Mouse (Mus musculus): Measurements from ENCODE around the gene Scml4. TPM values are rescaled to one million over a fixed set of nuclear protein-coding genes. Genes with fewer than 3 reads are reported as not detected.

The Scml4 gene
- polyA plus RNA-seq (2014; fragmentation: Nextera tagmentation; extraction: Ambion mirVana): 0.83 and 1.4 TPM in 2 replicates

DNA sequence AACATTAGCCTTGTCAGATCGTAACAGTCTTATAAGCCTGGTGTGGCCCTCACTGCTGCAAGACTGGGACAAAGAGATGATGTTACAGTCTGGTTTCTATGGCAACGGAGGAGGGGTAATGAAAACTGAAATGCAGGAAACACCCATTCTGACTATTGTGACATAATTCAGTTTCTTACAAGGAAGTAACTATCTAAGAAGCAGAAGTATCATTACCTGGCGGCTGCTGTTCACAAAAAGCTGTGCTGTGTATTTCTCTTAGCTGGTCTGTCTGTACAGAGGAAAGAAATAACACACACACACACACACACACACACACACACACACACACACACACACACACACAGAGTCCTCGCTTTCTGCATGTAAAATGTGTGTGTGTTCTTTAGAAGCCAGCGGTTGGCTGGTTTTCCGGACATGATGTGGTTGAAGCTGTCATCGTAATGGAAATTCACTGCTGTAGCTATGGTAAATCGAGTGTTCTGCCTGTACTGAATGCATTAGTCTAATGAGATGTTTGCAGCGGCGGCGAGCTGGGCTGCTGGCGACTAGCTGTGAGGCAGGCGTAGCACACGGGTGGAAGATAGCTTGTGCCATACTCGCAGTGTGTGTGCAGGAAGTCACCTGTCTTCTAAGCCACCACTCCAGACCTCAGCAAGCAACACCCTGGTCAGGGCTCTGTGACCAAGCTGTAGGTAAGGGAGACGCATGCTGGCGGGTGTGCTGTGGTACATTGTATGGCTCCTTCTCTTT lies at the start of gene Scml4:
Gene Scml4 (plus strand): TSS at position 212 of the 753 bp plus-strand sequence.
- WGBS: 45% methylated on average over 17 of the region's 17 CpGs
- peaks cover 17% of the 10 kb centered on the region for H3K4me1 ChIP-seq (replicated peaks; ENCODE audit: control insufficient read depth, insufficient read depth, low read length)
- H3K9ac ChIP-seq (ENCODE audit: low read length): no peak within 1 kb of the TSS
- DNase-seq (ENCODE audit: low spot score) (peak; percentile 61), ATAC-seq (replicated peaks; ENCODE audit: low FRiP score) (peak; percentile 51)
- no peak within 1 kb of the TSS for H3K4me3 ChIP-seq (ENCODE audit: low read depth, low read length)
- peak within 1 kb of the TSS; percentile 26; the same call in 1 of the 2 replicates for H3K4me2 ChIP-seq (ENCODE audit: low read depth, low read length, severe bottlenecking)
- peaks cover 10% of the 10 kb centered on the region for H3K27me3 ChIP-seq (ENCODE audit: control insufficient read depth, insufficient read depth, low read length)
- no peaks in the 10 kb centered on the region for H3K9me3 ChIP-seq (ENCODE audit: control insufficient read depth, low read length)
- H3K36me3 ChIP-seq (ENCODE audit: control insufficient read depth, insufficient read depth, low read length): no peaks in the 10 kb centered on the region
- H3K27ac ChIP-seq (ENCODE audit: low read depth, low read length): 0 out of 2 replicates have a peak within 1 kb of the TSS, but pooled peaks have one; percentile 2

DNA sequence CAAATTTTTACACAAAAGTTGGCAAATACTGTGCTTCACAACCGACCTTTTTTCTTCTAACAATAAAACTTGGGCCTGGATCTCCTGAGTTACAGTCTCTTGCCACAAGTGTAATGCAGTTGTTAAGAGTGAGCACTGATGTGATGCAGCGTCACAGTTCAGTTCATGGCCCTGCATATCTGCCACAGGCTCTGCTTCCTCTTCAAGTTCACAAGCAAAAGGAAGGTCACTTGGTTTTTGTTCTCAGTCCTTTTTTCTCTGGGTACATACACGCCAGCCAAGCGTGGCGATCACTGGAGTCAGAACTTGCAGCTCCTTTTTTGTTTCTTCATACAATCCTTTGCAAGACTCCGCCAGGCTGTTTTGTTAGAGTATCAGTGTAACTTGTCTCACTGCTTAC lies 34.2 kb upstream of the Scml4 start:
- ATAC-seq (replicated peaks; ENCODE audit: low FRiP score): no peak

GRCm38 (mm10) chr10:42827155-42827554 lies 33.0 kb upstream of the Scml4 start:
- H3K4me2 ChIP-seq (ENCODE audit: low read depth, low read length, severe bottlenecking): no peak overlapping the region
- H3K27ac ChIP-seq (ENCODE audit: low read depth, low read length): no peak overlapping the region
- no peak for ATAC-seq (replicated peaks; ENCODE audit: low FRiP score)
- DNase-seq (ENCODE audit: low spot score): no peak
- H3K9ac ChIP-seq (ENCODE audit: low read length): no peak overlapping the region
- no peaks in the 10 kb centered on the region for H3K9me3 ChIP-seq (ENCODE audit: control insufficient read depth, low read length)
- no peaks in the 10 kb centered on the region for H3K27me3 ChIP-seq (ENCODE audit: control insufficient read depth, insufficient read depth, low read length)
- H3K4me3 ChIP-seq (ENCODE audit: low read depth, low read length): no peak overlapping the region
- 0 out of 2 replicates have a peak, but pooled peaks cover 2% of the 10 kb centered on the region for H3K4me1 ChIP-seq (replicated peaks; ENCODE audit: control insufficient read depth, insufficient read depth, low read length)
- H3K36me3 ChIP-seq (ENCODE audit: control insufficient read depth, insufficient read depth, low read length): peaks cover 5% of the 10 kb centered on the region; the same call in 1 of the 2 replicates
- WGBS: 91% methylated on average over 5 of the region's 5 CpGs

More for the DNA sequence above, 34.2 kb upstream of the Scml4 start:
- Histone ChIP-seq H3K9me3 (ENCODE audit: control insufficient read depth, low read length) (no peaks in the 10 kb centered on the region), H3K4me1 (replicated peaks; ENCODE audit: control insufficient read depth, insufficient read depth, low read length) (no peaks in the 10 kb centered on the region), H3K4me3 (ENCODE audit: low read depth, low read length) (no peak overlapping the region), H3K9ac (ENCODE audit: low read length) (no peak overlapping the region), H3K27me3 (ENCODE audit: control insufficient read depth, insufficient read depth, low read length) (no peaks in the 10 kb centered on the region), H3K27ac (ENCODE audit: low read depth, low read length) (no peak overlapping the region), H3K36me3 (ENCODE audit: control insufficient read depth, insufficient read depth, low read length) (peaks cover 5% of the 10 kb centered on the region; the same call in 1 of the 2 replicates), H3K4me2 (ENCODE audit: low read depth, low read length, severe bottlenecking) (no peak overlapping the region)
- DNase-seq (ENCODE audit: low spot score): no peak
- WGBS: 64% methylated on average over 6 of the region's 6 CpGs

DNA sequence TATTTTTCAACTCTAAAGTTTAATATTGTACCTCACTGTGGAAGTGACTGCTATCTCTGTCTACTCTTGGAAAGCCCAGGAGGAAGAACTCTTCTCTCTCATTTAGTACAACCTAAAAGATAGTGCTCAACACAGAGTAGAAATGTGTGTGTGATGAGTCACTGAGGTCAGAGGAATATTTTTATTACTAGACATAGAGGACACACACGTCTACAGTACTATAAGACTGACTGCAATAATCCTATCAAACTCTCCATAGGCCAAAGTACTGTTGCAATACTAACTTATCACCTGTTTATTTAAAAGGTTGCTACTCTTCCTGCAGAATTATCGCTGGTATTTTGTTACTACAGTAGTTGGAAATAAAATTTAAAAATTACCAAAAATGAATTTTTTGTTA lies 30.2 kb upstream of the Scml4 start:
- H3K36me3 ChIP-seq (ENCODE audit: control insufficient read depth, insufficient read depth, low read length): peaks cover 5% of the 10 kb centered on the region; the same call in 1 of the 2 replicates

DNA sequence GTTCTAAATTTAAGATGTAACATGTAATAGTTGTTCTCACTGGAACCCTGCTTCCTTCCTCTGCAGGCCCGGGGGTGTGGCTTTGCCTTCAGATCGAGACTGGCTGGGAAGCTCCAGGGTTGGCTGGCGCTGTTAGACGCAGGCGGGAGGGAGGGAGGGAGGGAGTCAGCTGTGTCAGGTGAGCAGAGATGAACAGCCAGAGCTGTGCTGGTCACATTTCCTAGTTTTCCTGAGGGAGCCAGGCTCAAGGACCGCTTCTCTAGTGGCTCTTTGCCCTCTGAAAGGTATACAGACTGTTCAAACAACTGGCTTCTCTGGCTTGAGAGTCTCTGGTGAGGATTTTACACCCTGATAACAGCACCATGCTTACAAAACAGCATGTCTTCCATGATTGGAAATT lies 29.8 kb upstream of the Scml4 start:
- Histone ChIP-seq H3K36me3 (ENCODE audit: control insufficient read depth, insufficient read depth, low read length) (peaks cover 5% of the 10 kb centered on the region; the same call in 1 of the 2 replicates), H3K4me3 (ENCODE audit: low read depth, low read length) (no peak overlapping the region), H3K27me3 (ENCODE audit: control insufficient read depth, insufficient read depth, low read length) (no peaks in the 10 kb centered on the region), H3K27ac (ENCODE audit: low read depth, low read length) (no peak overlapping the region), H3K4me1 (replicated peaks; ENCODE audit: control insufficient read depth, insufficient read depth, low read length) (peaks cover 18% of the 10 kb centered on the region), H3K9me3 (ENCODE audit: control insufficient read depth, low read length) (no peaks in the 10 kb centered on the region), H3K9ac (ENCODE audit: low read length) (no peak overlapping the region), H3K4me2 (ENCODE audit: low read depth, low read length, severe bottlenecking) (no peak overlapping the region)
- 75% methylated on average over 6 of the region's 6 CpGs for WGBS
- no peak for ATAC-seq (replicated peaks; ENCODE audit: low FRiP score)
- no peak for DNase-seq (ENCODE audit: low spot score)

More for the DNA sequence above, 30.2 kb upstream of the Scml4 start:
- DNase-seq (ENCODE audit: low spot score) (no peak), ATAC-seq (replicated peaks; ENCODE audit: low FRiP score) (no peak)
- WGBS: 86% methylated on average over 2 of the region's 2 CpGs
- no peaks in the 10 kb centered on the region for H3K9me3 ChIP-seq (ENCODE audit: control insufficient read depth, low read length)
- no peaks in the 10 kb centered on the region for H3K27me3 ChIP-seq (ENCODE audit: control insufficient read depth, insufficient read depth, low read length)
- H3K9ac ChIP-seq (ENCODE audit: low read length): no peak overlapping the region
- H3K4me2 ChIP-seq (ENCODE audit: low read depth, low read length, severe bottlenecking): no peak overlapping the region
- H3K4me3 ChIP-seq (ENCODE audit: low read depth, low read length): no peak overlapping the region
- no peak overlapping the region for H3K27ac ChIP-seq (ENCODE audit: low read depth, low read length)
- peaks cover 15% of the 10 kb centered on the region; the same call in 1 of the 2 replicates for H3K4me1 ChIP-seq (replicated peaks; ENCODE audit: control insufficient read depth, insufficient read depth, low read length)

DNA sequence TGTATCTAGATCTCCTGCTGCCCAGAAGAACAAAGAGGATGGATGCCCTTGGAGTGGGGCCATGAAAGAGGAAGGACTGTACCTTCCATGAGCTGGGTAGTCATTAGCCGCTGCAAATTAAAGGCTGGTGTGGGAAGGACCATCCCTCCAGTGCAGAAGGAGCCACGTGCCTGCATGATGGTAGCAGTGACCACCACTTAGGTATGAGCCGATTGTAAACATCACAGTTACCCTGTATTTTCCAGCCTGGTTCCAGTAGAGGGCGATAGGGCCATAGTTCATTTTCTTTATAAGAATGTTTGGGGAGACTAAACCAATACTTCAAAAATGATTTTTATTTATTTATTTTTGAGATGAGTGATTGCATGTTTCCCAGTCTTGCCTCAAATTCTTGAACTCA lies 27.5 kb upstream of the Scml4 start:
- no peak overlapping the region for H3K4me2 ChIP-seq (ENCODE audit: low read depth, low read length, severe bottlenecking)
- H3K27ac ChIP-seq (ENCODE audit: low read depth, low read length): no peak overlapping the region
- DNase-seq (ENCODE audit: low spot score) (no peak), ATAC-seq (replicated peaks; ENCODE audit: low FRiP score) (no peak)
- H3K27me3 ChIP-seq (ENCODE audit: control insufficient read depth, insufficient read depth, low read length): no peaks in the 10 kb centered on the region
- H3K9ac ChIP-seq (ENCODE audit: low read length): no peak overlapping the region
- H3K4me1 ChIP-seq (replicated peaks; ENCODE audit: control insufficient read depth, insufficient read depth, low read length): peaks cover 19% of the 10 kb centered on the region
- no peaks in the 10 kb centered on the region for H3K9me3 ChIP-seq (ENCODE audit: control insufficient read depth, low read length)
- WGBS: 45% methylated on average over 4 of the region's 4 CpGs
- H3K36me3 ChIP-seq (ENCODE audit: control insufficient read depth, insufficient read depth, low read length): peaks cover 5% of the 10 kb centered on the region; the same call in 1 of the 2 replicates
- H3K4me3 ChIP-seq (ENCODE audit: low read depth, low read length): no peak overlapping the region

DNA sequence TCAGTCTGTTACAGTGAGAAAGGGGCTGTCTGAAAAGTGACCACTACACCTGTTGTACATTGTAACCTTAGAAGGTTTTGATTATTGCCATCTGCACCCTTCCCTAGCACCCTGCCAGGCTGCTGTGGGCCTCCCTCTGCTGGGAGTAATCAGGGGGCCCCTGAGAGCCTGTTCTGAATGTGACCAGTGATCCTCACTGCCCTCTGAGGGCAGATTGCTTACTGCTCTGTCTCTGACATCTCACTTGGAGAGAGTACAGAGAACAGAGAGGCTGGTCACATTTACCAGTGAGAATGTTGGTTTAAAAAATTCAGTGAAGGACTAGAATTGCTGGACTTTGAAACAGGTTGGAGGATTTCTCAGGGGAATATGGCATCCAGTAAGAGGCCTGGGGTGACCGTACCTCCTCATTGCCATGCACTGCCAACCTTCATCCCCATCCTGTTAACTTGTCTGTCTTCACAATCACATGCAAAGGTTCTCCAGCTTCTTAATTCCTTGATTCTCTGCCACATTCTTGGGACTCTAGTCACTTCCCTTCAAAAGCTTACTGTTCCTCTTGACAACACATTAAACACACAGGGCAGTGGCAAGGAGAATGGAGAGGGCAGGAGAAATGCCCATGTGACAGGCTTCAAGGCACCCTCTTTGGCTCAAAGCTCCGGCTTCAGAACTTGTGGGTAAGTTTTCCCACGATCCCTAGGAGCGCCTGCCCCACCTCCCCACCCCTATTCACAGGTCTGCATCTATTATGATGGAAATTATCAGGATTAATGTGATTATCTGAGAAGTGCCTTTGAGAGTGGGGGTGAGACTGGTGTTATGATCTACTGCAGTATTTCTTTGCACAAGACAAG lies 26.1 kb upstream of the Scml4 start:
- Histone ChIP-seq H3K4me1 (replicated peaks; ENCODE audit: control insufficient read depth, insufficient read depth, low read length) (peaks cover 19% of the 10 kb centered on the region), H3K4me3 (ENCODE audit: low read depth, low read length) (no peak overlapping the region), H3K4me2 (ENCODE audit: low read depth, low read length, severe bottlenecking) (no peak overlapping the region), H3K27me3 (ENCODE audit: control insufficient read depth, insufficient read depth, low read length) (no peaks in the 10 kb centered on the region), H3K9ac (ENCODE audit: low read length) (0 out of 2 replicates have a peak overlapping the region, but pooled peaks have one; percentile 13), H3K36me3 (ENCODE audit: control insufficient read depth, insufficient read depth, low read length) (peaks cover under 1% of the 10 kb centered on the region; the same call in 1 of the 2 replicates), H3K27ac (ENCODE audit: low read depth, low read length) (peak overlapping the region; percentile 63; the same call in 1 of the 2 replicates), H3K9me3 (ENCODE audit: control insufficient read depth, low read length) (no peaks in the 10 kb centered on the region)
- peak; percentile 62 for DNase-seq (ENCODE audit: low spot score)
- 27% methylated on average over 4 of the region's 4 CpGs for WGBS
- peak; percentile 86 for ATAC-seq (replicated peaks; ENCODE audit: low FRiP score)

- Histone ChIP-seq H3K9ac (ENCODE audit: low read length) (no peak overlapping the region), H3K27ac (ENCODE audit: low read depth, low read length) (no peak overlapping the region), H3K9me3 (ENCODE audit: control insufficient read depth, low read length) (no peaks in the 10 kb centered on the region; the same call in 1 of the 2 replicates), H3K27me3 (ENCODE audit: control insufficient read depth, insufficient read depth, low read length) (no peaks in the 10 kb centered on the region), H3K4me1 (replicated peaks; ENCODE audit: control insufficient read depth, insufficient read depth, low read length) (peaks cover 12% of the 10 kb centered on the region), H3K4me3 (ENCODE audit: low read depth, low read length) (no peak overlapping the region), H3K4me2 (ENCODE audit: low read depth, low read length, severe bottlenecking) (no peak overlapping the region), H3K36me3 (ENCODE audit: control insufficient read depth, insufficient read depth, low read length) (no peaks in the 10 kb centered on the region)
- DNase-seq (ENCODE audit: low spot score) (no peak), ATAC-seq (replicated peaks; ENCODE audit: low FRiP score) (no peak)
- 89% methylated on average over 4 of the region's 4 CpGs for WGBS
Measured at GRCm38 (mm10) chr10:42838106-42838505, 22.1 kb upstream of the Scml4 start.

All from forebrain, embryonic 11.5 days (tissue).